Mouse (Mus musculus) intestine, embryonic 15.5 days (tissue): ENCODE data around the gene Nifk. TPM values are rescaled to one million over a fixed set of nuclear protein-coding genes. Genes with fewer than 3 reads are reported as not detected.

Experiments
- ATAC-seq: fragments of 200-750 bp; cut with Nextera tagmentation; 2 replicates; pipeline ENCODE4 v1.8.0; 2017; ENCODE audit warnings: moderate TSS enrichment, moderate library complexity
- H3K27ac ChIP-seq: fragments of 300-500 bp; sonication (generic); 2 replicates; pipeline ENCODE4 v1.5.1; 2015; ENCODE audit warnings: mild to moderate bottlenecking, inconsistent platforms
- H3K27me3 ChIP-seq: fragments of 300-500 bp; sonication (generic); replicated peaks from 2 replicates; pipeline ENCODE4 v1.6.1; 2015; ENCODE audit warnings: inconsistent platforms
- H3K36me3 ChIP-seq: fragments of 300-500 bp; sonication (generic); 2 replicates; pipeline ENCODE4 v1.6.1; 2015; ENCODE audit warnings: inconsistent platforms
- H3K4me1 ChIP-seq: fragments of 300-500 bp; sonication (generic); replicated peaks from 2 replicates; pipeline ENCODE4 v1.6.1; 2015; ENCODE audit warnings: inconsistent platforms
- H3K4me2 ChIP-seq: fragments of 300-500 bp; sonication (generic); replicated peaks from 2 replicates; pipeline ENCODE4 v1.6.1; 2015; ENCODE audit warnings: mild to moderate bottlenecking, inconsistent platforms
- H3K4me3 ChIP-seq: fragments of 300-500 bp; sonication (generic); replicated peaks from 2 replicates; pipeline ENCODE4 v1.5.1; 2015; ENCODE audit warnings: inconsistent platforms
- H3K9ac ChIP-seq: fragments of 300-500 bp; sonication (generic); 2 replicates; pipeline ENCODE4 v1.6.1; 2015; ENCODE audit warnings: inconsistent platforms
- H3K9me3 ChIP-seq: fragments of 300-500 bp; sonication (generic); 2 replicates; pipeline ENCODE4 v1.6.1; 2016; ENCODE audit warnings: inconsistent platforms
- WGBS: fragments of 180-500 bp; shearing (Covaris S2); methylation state at CpG from one replicate; pipeline ENCODE4 v1.1.7; 2015; 5-methylcytosine and 5-hydroxymethylcytosine counted together
- polyA plus RNA-seq: library from polyadenylated mRNA; unstranded; fragments of >200 nt; fragmentation: Nextera tagmentation; extraction: Ambion mirVana; gene quantifications from 2 replicates; pipeline ENCODE4 v1.2.1, GENCODE M21; 2015

Gene Nifk
- polyA plus RNA-seq, 1 experiment from 2014 or later: 87.5 TPM

DNA sequence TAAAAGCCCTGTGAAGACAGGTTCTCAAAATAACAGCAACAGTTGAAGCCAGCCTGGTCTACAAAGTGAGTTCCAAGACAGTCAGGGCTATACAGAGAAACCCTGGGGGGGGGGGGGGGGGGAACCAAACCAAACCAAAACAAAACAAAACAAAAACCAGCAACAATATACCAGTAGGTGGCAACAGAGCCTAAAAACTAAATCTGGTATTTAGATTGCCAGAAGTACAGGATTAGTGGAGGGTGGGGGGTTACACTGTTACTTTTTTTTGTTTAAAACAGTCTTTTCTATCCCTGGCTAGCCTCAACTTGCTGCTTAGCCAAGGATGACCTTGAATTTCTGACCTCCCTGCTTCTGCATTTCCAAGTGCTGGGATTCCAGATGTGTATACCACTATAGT is 14.2 kb downstream of the Nifk start:
- Histone ChIP-seq H3K4me3 (no peak overlapping the region), H3K27me3 (no peaks in the 10 kb centered on the region), H3K27ac (no peak overlapping the region), H3K9me3 (no peaks in the 10 kb centered on the region), H3K9ac (no peak overlapping the region), H3K4me1 (no peaks in the 10 kb centered on the region), H3K36me3 (peaks cover 25% of the 10 kb centered on the region), H3K4me2 (no peak overlapping the region)
- no peak for ATAC-seq

DNA sequence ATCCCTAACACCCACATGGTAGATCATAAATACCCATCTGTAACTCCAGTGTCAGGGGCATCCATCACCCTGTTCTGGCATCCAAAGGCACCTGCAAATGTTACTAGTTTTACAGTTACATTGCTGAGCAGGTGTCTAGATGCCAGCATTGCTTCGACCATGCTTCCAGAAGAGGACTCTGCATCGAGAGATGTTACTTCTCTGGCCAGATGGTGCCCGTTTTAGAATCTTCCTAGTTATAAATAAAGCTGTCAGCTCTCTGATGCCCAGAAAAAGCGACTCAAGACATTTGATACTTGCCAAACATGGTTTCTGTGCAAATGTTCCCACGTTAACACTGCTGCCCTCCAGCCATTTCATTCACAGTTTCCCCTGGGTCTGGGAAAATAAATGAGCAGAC is 16.3 kb downstream of the Nifk start:
- Histone ChIP-seq H3K4me3 (no peak overlapping the region), H3K27me3 (no peaks in the 10 kb centered on the region), H3K9me3 (no peaks in the 10 kb centered on the region), H3K4me2 (no peak overlapping the region), H3K36me3 (peaks cover 13% of the 10 kb centered on the region; the same call in 1 of the 2 replicates), H3K4me1 (no peaks in the 10 kb centered on the region), H3K9ac (no peak overlapping the region), H3K27ac (no peak overlapping the region)
- WGBS: 75% methylated on average over 5 of the region's 5 CpGs
- ATAC-seq: no peak

DNA sequence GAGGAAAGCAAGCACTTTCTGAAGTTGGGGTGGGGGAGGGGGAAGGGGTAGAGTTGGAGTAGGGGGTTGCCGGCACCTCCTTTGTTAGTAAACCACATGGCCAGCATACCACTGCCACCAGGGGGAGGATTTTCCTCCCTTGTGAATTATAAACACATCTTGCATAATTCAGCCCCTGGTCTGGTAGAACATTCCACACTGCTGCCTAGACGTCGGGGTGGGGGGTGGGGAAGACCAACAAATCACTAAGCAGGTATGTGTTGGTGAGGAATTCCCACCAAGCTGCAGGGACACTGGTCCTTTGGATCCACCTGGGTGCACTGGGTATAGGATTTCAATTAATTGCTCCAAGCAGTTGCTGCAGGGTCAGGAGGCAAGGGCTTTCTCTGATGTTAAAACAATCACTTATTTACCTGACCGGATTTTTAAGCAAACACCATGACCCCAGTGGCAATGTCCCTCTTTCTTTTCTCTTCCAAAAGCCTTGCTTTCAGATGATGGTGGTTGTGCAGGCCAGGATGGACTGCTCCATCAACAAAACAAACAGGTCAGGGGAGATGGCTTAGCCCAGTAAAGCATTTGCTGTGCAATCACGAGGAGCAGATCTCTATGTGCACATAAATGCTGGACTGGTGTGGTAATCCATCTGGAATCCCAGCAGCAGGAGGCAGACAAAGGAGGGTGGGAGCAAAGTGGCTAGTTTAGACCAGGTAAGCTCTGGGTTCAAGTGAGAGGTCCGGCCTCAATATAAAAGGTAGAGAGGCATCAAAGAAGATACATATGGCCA is 22.2 kb downstream of the Nifk start:
- 27% methylated on average over 6 of the region's 6 CpGs for WGBS
- H3K9me3 ChIP-seq: no peaks in the 10 kb centered on the region
- no peaks in the 10 kb centered on the region for H3K4me1 ChIP-seq
- no peak overlapping the region for H3K27ac ChIP-seq
- no peak for ATAC-seq
- no peak overlapping the region for H3K4me3 ChIP-seq
- no peaks in the 10 kb centered on the region for H3K36me3 ChIP-seq
- no peak overlapping the region for H3K9ac ChIP-seq
- no peaks in the 10 kb centered on the region for H3K27me3 ChIP-seq
- no peak overlapping the region for H3K4me2 ChIP-seq

DNA sequence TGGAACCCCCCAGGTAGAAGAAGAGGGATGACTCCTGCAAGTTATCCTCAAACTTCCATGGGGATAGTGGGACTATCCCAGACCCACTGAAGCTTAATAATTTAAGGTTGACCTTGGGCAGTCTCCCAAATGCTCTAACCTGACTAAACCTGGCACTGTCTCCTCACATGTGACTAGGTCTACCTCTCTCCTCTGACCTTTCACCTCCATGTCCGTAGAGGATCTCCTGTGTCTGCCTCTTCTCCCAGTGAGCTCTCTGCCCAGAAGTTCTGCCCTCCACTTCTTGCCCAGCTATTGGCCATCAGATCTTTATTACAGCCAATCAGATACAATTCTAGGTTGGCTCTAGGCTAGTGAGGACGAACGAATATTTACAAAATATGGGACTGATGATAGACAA is 28.3 kb downstream of the Nifk start:
- no peak for ATAC-seq

DNA sequence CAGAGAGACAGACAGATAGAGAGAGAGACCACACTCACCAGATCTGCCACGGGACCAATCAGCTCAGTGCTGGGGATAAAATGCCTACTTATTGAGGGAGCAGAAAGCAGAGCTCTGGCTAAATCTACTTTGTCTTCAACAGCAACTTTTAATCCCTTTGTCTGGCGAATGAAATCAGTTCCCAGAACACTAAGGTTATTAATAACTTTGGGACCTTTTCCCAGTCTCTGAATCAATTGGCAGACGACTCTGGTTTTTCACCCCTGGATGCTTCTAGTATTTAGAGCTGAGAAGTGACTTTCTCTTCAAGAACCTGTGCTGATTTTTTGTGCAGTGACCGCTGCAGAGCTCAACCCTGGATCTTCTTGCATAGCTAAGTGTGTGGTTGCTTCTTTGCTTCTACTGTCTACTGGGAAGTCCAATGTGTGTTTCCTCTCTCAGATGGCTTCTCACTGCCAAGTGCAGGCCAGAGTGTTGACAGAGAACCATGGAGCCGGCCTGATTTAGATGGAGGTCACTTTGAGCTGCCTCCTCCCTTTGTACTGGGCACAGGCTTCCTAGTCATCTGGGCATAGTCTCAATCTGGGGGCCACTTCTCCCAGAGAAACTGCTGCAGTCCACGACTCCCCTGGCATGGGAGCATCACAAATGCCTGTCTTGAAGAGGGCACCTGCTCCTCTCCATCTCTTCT is 37.6 kb downstream of the Nifk start:
- 66% methylated on average over 6 of the region's 6 CpGs for WGBS
- no peak overlapping the region for H3K4me2 ChIP-seq
- no peak overlapping the region for H3K27ac ChIP-seq
- H3K4me1 ChIP-seq: no peaks in the 10 kb centered on the region
- H3K9ac ChIP-seq: no peak overlapping the region
- no peak for ATAC-seq
- H3K27me3 ChIP-seq: no peaks in the 10 kb centered on the region
- no peaks in the 10 kb centered on the region for H3K36me3 ChIP-seq
- no peaks in the 10 kb centered on the region for H3K9me3 ChIP-seq
- H3K4me3 ChIP-seq: no peak overlapping the region

More for the DNA sequence above, 28.3 kb downstream of the Nifk start:
- no peaks in the 10 kb centered on the region for H3K27me3 ChIP-seq
- H3K4me2 ChIP-seq: no peak overlapping the region
- no peaks in the 10 kb centered on the region for H3K4me1 ChIP-seq
- no peaks in the 10 kb centered on the region for H3K9me3 ChIP-seq
- no peak overlapping the region for H3K9ac ChIP-seq
- 75% methylated on average over 3 of the region's 3 CpGs for WGBS
- H3K36me3 ChIP-seq: no peaks in the 10 kb centered on the region
- no peak overlapping the region for H3K27ac ChIP-seq
- no peak overlapping the region for H3K4me3 ChIP-seq

DNA sequence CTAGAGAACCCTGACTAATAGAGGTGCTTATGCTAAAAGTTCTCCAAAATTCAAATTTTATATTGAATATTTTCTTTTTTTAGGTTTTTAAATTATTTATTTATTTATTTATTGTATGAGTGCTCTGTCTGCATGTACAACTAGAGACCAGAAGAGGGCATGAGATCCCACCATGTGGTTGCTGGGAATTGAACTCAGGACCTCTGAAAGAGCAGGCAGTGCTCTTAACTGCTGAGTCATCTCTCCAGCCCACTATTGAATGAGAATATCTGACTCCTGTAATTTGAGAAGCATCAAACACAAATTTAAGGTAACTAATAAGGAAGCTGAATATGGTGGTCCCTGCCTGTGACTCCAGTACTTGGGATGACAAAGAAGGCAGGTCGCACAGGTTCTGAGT is 46.3 kb downstream of the Nifk start:
- Histone ChIP-seq H3K9ac (no peak overlapping the region), H3K4me1 (no peaks in the 10 kb centered on the region), H3K9me3 (no peaks in the 10 kb centered on the region), H3K27me3 (no peaks in the 10 kb centered on the region), H3K36me3 (no peaks in the 10 kb centered on the region), H3K4me3 (no peak overlapping the region), H3K4me2 (no peak overlapping the region), H3K27ac (no peak overlapping the region)
- ATAC-seq: no peak
- WGBS: 93% methylated on average over 1 of the region's 1 CpGs

DNA sequence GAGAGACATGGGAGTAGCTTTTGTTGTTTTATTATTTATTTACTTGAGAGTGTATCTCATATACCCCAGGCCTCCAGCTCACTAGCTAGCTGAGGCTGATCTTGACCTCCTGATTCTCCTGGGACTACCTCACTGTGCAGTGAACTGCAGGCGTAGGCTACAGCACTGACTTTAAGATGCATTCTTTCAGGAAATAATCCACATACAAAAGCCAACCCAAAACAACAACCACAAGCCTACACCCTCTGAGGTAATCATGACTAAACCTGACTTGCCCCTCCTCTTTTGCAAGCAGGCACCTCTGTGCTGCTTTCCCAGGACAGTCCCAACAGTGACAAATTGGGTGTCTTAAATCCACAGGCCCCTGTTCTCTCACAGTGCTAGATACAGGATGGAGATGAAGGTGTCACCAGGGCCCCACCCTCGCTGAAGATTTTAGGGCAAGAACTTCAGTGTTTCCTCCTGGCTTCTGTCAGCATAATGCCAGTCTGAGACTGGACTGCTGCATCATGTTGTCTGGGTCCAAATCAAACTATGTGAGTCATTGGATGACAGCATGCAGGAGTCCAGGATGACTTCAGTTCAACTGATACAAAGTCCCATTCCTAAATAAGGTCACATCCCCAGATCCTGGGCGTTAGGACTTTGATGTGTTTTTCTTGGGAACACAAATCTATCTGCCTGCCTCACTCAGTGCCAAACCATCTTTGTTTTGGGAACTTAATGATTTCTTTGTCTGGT is 47.3 kb downstream of the Nifk start:
- no peaks in the 10 kb centered on the region for H3K27me3 ChIP-seq
- no peak overlapping the region for H3K9ac ChIP-seq

DNA sequence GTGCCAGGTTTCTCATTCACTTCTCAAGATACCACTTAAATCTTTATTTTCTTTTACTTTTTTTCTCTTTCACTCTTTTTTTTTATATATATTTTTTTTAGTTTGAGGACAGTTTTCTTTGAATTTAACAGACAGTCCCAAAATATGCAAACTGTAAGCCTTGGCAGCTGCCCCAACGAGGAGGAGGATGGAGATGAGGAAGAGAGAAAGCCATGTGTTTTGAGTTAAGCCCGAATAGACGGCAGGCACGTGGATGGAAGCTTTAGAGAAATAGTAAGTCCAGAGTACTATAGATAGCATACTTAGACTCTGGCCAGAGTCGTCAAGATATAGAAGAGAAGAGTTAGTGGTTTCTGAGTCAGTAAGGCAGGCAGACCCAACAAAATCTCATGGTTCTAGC is 56.1 kb downstream of the Nifk start:
- Histone ChIP-seq H3K4me2 (no peak overlapping the region), H3K27ac (no peak overlapping the region), H3K9me3 (no peaks in the 10 kb centered on the region), H3K9ac (no peak overlapping the region), H3K27me3 (no peaks in the 10 kb centered on the region), H3K4me1 (no peaks in the 10 kb centered on the region), H3K4me3 (no peak overlapping the region), H3K36me3 (no peaks in the 10 kb centered on the region)
- 85% methylated on average over 5 of the region's 5 CpGs for WGBS
- ATAC-seq: no peak

More for the DNA sequence above, 47.3 kb downstream of the Nifk start:
- no peak overlapping the region for H3K27ac ChIP-seq
- ATAC-seq: no peak
- no peaks in the 10 kb centered on the region for H3K4me1 ChIP-seq
- H3K4me3 ChIP-seq: no peak overlapping the region
- H3K4me2 ChIP-seq: no peak overlapping the region
- no peaks in the 10 kb centered on the region for H3K9me3 ChIP-seq
- WGBS: 61% methylated on average over 3 of the region's 3 CpGs
- no peaks in the 10 kb centered on the region for H3K36me3 ChIP-seq

DNA sequence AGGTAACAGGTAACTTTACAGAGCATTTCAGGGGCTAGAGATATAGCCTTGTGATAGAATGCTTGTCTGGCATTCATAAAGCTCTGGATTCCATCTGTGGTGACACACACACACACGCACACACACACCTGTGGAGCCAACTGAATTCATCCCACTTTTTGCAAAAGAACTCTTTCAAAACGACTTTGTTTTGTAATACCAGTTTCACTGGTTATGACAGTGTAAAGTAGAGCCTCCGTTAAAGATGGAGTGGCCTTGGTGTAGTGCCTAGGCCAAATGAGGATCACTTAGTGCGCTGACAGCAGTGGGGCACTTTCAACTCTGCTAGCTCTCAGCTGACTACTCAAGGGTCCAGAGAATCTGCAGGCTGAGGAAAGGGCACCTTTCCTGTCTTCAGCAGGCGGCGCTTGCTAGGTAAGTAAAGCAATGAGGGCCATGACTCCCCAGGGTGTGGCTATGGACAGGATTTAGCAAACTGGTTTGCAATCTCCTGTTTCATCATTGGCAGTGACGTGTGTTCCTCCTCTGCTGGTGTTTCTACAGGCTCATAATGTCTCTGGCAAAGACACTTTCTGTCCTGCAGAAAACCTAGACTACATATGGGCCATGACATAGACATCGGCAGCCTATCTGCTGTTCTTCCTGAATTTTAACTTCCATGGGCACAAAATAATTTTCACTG is 58.6 kb downstream of the Nifk start:
- Histone ChIP-seq H3K4me1 (no peaks in the 10 kb centered on the region), H3K27me3 (no peaks in the 10 kb centered on the region), H3K9ac (no peak overlapping the region), H3K27ac (no peak overlapping the region), H3K4me3 (no peak overlapping the region), H3K4me2 (no peak overlapping the region), H3K9me3 (no peaks in the 10 kb centered on the region), H3K36me3 (no peaks in the 10 kb centered on the region)
- no peak for ATAC-seq
- WGBS: 74% methylated on average over 8 of the region's 8 CpGs

Other genes with a start within 250 kb of the Nifk start
- 0.06 TPM in 1 of 2 replicates, not detected in the other for gene Gm29106, start 145.3 kb upstream of the Nifk start, polyA plus RNA-seq
- gene Tsn, start 10.1 kb upstream of the Nifk start, polyA plus RNA-seq: 261 and 297 TPM in 2 replicates
- gene Clasp1, start 67.2 kb downstream of the Nifk start, polyA plus RNA-seq: 32.8 and 35.2 TPM in 2 replicates